Mouse (Mus musculus): ENCODE data around the gene Fbxw8. TPM values are rescaled to one million over a fixed set of nuclear protein-coding genes. Genes with fewer than 3 reads are reported as not detected.

The Fbxw8 gene
- total RNA-seq (2021): 10 to 100 TPM; 20.5 to 21.1 TPM
- long read RNA-seq, experiment 1, full-length matches to known transcripts: 48 of 58 reads
- long read RNA-seq, experiment 1, partial matches to known transcripts: 2 of 58 reads
- long read RNA-seq, experiment 1, other reads (novel, unspliced or antisense): 8 of 58 reads
- long read RNA-seq, experiment 2, full-length matches to known transcripts: 54 of 72 reads
- long read RNA-seq, experiment 2, partial matches to known transcripts: 10 of 72 reads
- long read RNA-seq, experiment 2, other reads (novel, unspliced or antisense): 8 of 72 reads

GRCm38 (mm10) chr5:118154839-118155564 is at the start of gene Fbxw8:
Gene Fbxw8 (minus strand): TSS chr5:118155464.
- DNase-seq (ENCODE audit: low spot score): peak; percentile 88

GRCm38 (mm10) chr5:118204675-118205440 is 49.6 kb upstream of the Fbxw8 start:
- no peak for DNase-seq (ENCODE audit: low spot score)

GRCm38 (mm10) chr5:118199670-118200069 is 44.4 kb upstream of the Fbxw8 start:
- no peak for DNase-seq (ENCODE audit: low spot score)

- no peak for DNase-seq (ENCODE audit: low spot score)
Observed at GRCm38 (mm10) chr5:118197421-118197820, 42.2 kb upstream of the Fbxw8 start.

DNA sequence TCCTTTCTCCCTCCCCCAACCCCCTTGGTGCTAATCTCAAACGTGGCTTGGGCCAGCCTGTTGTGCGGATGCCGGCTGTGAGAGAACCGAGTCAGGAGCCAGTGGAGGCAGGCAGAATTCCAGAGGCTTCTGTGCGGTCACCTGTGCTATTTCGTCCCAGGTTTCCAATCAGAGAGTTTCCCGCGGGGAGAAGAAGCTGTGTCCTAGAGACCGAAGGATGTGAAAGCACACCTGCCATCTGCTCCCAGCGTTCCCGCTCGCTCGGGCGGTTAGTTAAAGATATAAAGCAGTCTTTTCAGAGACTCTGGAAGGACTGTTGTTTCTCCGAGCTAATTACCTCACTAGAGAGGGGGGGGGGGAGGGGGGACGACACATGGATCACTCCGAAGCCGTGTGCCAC is 37.0 kb upstream of the Fbxw8 start:
- DNase-seq (ENCODE audit: low spot score): no peak

- DNase-seq (ENCODE audit: low spot score): no peak
Observed at GRCm38 (mm10) chr5:118190491-118190890, 35.2 kb upstream of the Fbxw8 start.

- no peak for DNase-seq (ENCODE audit: low spot score)
Observed at GRCm38 (mm10) chr5:118188356-118188755, 33.1 kb upstream of the Fbxw8 start.

- no peak for DNase-seq (ENCODE audit: low spot score)
Observed at GRCm38 (mm10) chr5:118186903-118187633, 31.8 kb upstream of the Fbxw8 start.

DNA sequence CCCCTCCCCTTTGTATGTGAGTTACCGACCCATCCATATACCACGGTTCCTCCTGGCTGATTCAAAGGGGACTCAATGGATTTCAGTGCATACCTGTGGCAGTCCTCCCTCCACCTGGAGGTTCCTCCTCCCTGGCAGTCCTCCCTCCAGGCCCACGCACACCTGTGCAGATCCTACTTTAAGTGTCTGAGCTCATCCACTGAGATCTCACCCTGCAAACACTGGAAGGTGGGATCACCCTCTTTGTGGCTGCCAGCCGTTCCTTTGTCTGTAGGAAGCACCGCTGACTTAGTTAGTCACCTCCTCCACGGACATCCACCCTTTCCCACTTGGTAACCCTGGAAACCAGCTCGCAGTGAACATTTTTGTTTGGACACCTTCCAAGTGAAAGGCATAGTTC is 22.4 kb upstream of the Fbxw8 start:
- no peak for DNase-seq (ENCODE audit: low spot score)

DNA sequence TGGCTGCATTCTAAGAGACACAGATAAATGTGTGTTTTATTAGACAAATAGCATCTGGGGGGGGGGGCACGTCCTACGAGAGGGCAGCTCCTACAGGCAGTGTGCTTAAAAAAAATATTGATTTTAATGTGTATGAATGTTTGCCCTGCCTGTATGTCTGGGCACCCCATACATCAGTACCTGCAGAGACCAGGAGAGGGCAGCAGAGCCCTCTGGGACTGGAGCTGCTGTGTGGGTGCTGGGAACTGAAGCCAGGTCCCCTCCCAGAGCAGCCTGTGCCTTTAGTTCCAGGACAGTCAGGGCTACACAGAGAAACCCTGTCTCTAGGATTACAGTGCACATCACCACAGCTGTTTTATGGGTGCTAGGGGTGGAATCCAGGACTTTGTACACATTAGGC is 19.9 kb upstream of the Fbxw8 start:
- DNase-seq (ENCODE audit: low spot score): no peak

DNA sequence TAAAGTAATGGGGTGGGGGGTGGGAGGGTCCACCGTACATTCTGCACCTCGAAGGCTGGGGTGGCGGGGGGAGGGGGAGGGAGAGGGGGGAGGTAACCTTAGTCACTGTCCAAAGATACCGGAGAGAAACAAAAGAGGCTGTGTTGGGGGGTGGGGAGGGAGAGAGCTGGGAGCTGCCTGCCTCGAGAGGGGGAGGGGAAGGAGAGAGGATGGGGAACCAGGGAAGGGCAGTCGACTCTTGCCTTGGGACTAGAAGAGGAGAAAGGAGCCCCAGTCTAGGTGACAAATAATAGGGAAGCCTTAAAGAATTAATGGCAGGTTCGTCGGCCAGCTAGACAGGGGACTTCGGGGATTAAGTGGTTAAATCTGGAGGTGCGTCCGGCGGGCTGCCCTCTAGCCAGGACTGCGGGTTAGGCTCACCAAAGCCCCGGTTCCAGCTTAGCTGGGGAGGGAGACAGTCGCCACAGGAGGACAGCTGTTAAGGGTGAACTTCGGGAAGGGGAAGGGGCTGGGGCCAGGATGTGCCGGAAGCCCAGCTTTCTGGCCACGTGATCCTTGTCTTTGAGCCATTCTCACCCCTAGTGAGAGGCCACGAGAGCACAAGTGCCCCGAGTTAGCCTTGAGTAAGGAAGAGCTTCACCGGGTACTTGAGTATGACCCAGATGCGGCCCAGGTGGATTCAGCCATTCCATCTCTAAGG is 19.2 kb upstream of the Fbxw8 start:
- no peak for DNase-seq (ENCODE audit: low spot score)

- DNase-seq (ENCODE audit: low spot score): no peak
Observed at GRCm38 (mm10) chr5:118172078-118172723, 16.9 kb upstream of the Fbxw8 start.

DNA sequence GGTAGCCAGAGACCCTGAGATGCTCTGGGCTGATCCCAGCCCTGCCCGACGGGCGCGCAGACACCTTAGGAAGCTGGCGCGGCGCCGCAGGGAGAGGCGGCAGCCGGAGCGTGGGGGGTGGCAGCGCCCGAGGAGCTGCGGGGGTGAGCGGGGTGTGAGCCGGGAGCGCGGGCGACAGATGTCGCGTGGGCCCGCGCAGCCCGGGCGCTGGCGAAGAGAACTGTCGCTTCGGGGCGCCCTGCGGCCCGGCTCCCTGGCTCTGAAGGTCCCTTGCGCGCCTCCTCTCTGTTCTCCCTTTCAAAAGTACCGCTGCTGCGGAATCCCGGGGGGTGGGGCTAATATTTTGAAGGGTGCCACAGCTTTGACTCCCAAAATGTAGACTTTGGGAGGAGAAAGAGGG is 16.4 kb upstream of the Fbxw8 start:
- DNase-seq (ENCODE audit: low spot score): no peak

GRCm38 (mm10) chr5:118170888-118171529 is 15.7 kb upstream of the Fbxw8 start:
- DNase-seq (ENCODE audit: low spot score): no peak

- no peak for DNase-seq (ENCODE audit: low spot score)
Observed at GRCm38 (mm10) chr5:118169222-118170221, 14.3 kb upstream of the Fbxw8 start.

DNA sequence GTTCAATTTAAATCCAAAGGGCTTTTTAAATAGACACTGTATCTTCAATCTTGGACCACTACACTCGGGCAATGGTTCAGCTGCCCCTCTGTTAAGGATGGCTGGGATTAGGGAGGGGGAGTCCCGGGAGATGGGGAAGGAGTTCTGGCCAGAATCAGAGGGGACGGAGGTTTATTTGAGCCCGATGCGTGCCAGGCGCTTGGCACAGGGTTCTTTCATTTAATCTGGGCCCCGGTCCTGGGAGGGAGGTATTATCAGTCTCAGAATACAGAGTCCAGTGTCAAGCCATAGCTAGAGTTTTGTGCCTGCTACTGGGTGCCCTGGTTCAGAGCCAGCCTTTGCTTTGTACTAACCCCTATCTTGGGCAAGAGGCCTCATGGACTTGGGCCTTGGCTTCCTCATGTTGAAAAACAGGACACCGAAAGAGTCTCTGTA is 12.3 kb upstream of the Fbxw8 start:
- DNase-seq (ENCODE audit: low spot score): no peak

- no peak for DNase-seq (ENCODE audit: low spot score)
Observed at GRCm38 (mm10) chr5:118165462-118165861, 10.2 kb upstream of the Fbxw8 start.

GRCm38 (mm10) chr5:118164581-118164980 is 9.3 kb upstream of the Fbxw8 start, which contains the start of gene Hrk:
Gene Hrk (plus strand): TSS chr5:118164648.
- DNase-seq (ENCODE audit: low spot score): peak; percentile 72

- DNase-seq (ENCODE audit: low spot score): no peak
Observed at GRCm38 (mm10) chr5:118160691-118161090, 5.4 kb upstream of the Fbxw8 start.

All from gastrocnemius, adult 18-20 months (tissue).